Mouse (Mus musculus) forebrain, embryonic 15.5 days (tissue): Measurements from ENCODE around the gene Rps19. TPM values are rescaled to one million over a fixed set of nuclear protein-coding genes. Genes with fewer than 3 reads are reported as not detected.

ENCODE experiments used
- ATAC-seq: fragments of 200-750 bp; cut with Nextera tagmentation; replicated peaks from 2 replicates; pipeline ENCODE4 v1.8.0; 2017; ENCODE audit warnings: mild to moderate bottlenecking, moderate TSS enrichment, moderate library complexity
- H3K27ac ChIP-seq: fragments of 300-500 bp; sonication (generic); replicated peaks from 2 replicates; pipeline ENCODE4 v1.5.1; 2015; ENCODE audit warnings: mild to moderate bottlenecking, inconsistent platforms
- H3K27me3 ChIP-seq: fragments of 300-500 bp; sonication (generic); 2 replicates; pipeline ENCODE4 v1.6.1; 2015; ENCODE audit warnings: inconsistent platforms
- H3K36me3 ChIP-seq: fragments of 300-500 bp; sonication (generic); 2 replicates; pipeline ENCODE4 v1.6.1; 2015; ENCODE audit warnings: mild to moderate bottlenecking, inconsistent platforms
- H3K4me1 ChIP-seq: fragments of 300-500 bp; sonication (generic); 2 replicates; pipeline ENCODE4 v1.6.1; 2015; ENCODE audit warnings: inconsistent platforms
- H3K4me2 ChIP-seq: fragments of 300-500 bp; sonication (generic); replicated peaks from 2 replicates; pipeline ENCODE4 v1.6.1; 2015; ENCODE audit warnings: mild to moderate bottlenecking, inconsistent platforms
- H3K4me3 ChIP-seq: fragments of 300-500 bp; sonication (generic); 2 replicates; pipeline ENCODE4 v1.5.1; 2015; ENCODE audit warnings: mild to moderate bottlenecking, inconsistent platforms
- H3K9ac ChIP-seq: fragments of 300-500 bp; sonication (generic); replicated peaks from 2 replicates; pipeline ENCODE4 v1.6.1; 2015; ENCODE audit warnings: mild to moderate bottlenecking, inconsistent platforms
- H3K9me3 ChIP-seq: fragments of 300-500 bp; sonication (generic); 2 replicates; pipeline ENCODE4 v1.6.1; 2016; ENCODE audit warnings: inconsistent platforms
- WGBS: fragments of 180-500 bp; shearing (Covaris S2); methylation state at CpG from one replicate; pipeline ENCODE4 v1.1.7; 2015; ENCODE audit warnings: mixed read lengths; 5-methylcytosine and 5-hydroxymethylcytosine counted together
- polyA plus RNA-seq: library from polyadenylated mRNA; unstranded; fragments of >200 nt; fragmentation: Nextera tagmentation; extraction: Ambion mirVana; gene quantifications from 2 replicates; pipeline ENCODE4 v1.2.1, GENCODE M21; 2015

The Rps19 gene
- polyA plus RNA-seq, 1 experiment from 2014 or later, result 1,460 TPM

- H3K4me3 ChIP-seq, result no peak overlapping the region
- H3K4me2 ChIP-seq, result no peak overlapping the region
- H3K9ac ChIP-seq, result no peak overlapping the region
- H3K27ac ChIP-seq, result no peak overlapping the region
- H3K9me3 ChIP-seq, result no peaks in the 10 kb centered on the region
- H3K27me3 ChIP-seq, result no peaks in the 10 kb centered on the region
- H3K4me1 ChIP-seq, result no peaks in the 10 kb centered on the region
- WGBS, result 83% methylated on average over 8 of the region's 8 CpGs
- no peaks in the 10 kb centered on the region for H3K36me3 ChIP-seq
- no peak for ATAC-seq
These were observed 31.5 kb upstream of the Rps19 start for GRCm38 (mm10) chr7:24852557-24853232.

GRCm38 (mm10) chr7:24853233-24853563, 31.0 kb upstream of the Rps19 start:
- Histone ChIP-seq H3K27ac (no peak overlapping the region), H3K9me3 (no peaks in the 10 kb centered on the region), H3K36me3 (no peaks in the 10 kb centered on the region), H3K4me1 (no peaks in the 10 kb centered on the region), H3K9ac (no peak overlapping the region), H3K4me2 (no peak overlapping the region), H3K27me3 (no peaks in the 10 kb centered on the region), H3K4me3 (no peak overlapping the region)
- ATAC-seq, result no peak

- Histone ChIP-seq H3K36me3 (no peaks in the 10 kb centered on the region), H3K27ac (no peak overlapping the region), H3K27me3 (no peaks in the 10 kb centered on the region), H3K4me3 (no peak overlapping the region), H3K4me1 (no peaks in the 10 kb centered on the region), H3K9me3 (no peaks in the 10 kb centered on the region), H3K4me2 (no peak overlapping the region), H3K9ac (no peak overlapping the region)
- 35% methylated on average over 7 of the region's 7 CpGs for WGBS
- ATAC-seq, result no peak
These were observed 30.5 kb upstream of the Rps19 start for GRCm38 (mm10) chr7:24853695-24854094.

- Histone ChIP-seq H3K4me2 (no peak overlapping the region), H3K27me3 (no peaks in the 10 kb centered on the region), H3K4me1 (no peaks in the 10 kb centered on the region), H3K27ac (no peak overlapping the region), H3K9ac (no peak overlapping the region), H3K9me3 (no peaks in the 10 kb centered on the region), H3K4me3 (no peak overlapping the region), H3K36me3 (no peaks in the 10 kb centered on the region)
- WGBS, result 31% methylated on average over 6 of the region's 6 CpGs
- ATAC-seq, result no peak
These were observed 27.6 kb upstream of the Rps19 start for GRCm38 (mm10) chr7:24856460-24857120.

- no peak overlapping the region for H3K4me3 ChIP-seq
- no peaks in the 10 kb centered on the region for H3K4me1 ChIP-seq
- H3K27ac ChIP-seq, result no peak overlapping the region
- no peaks in the 10 kb centered on the region for H3K36me3 ChIP-seq
- no peak overlapping the region for H3K4me2 ChIP-seq
- no peaks in the 10 kb centered on the region for H3K27me3 ChIP-seq
- no peaks in the 10 kb centered on the region for H3K9me3 ChIP-seq
- no peak overlapping the region for H3K9ac ChIP-seq
- no peak for ATAC-seq
- 79% methylated on average over 5 of the region's 5 CpGs for WGBS
These were observed 24.9 kb upstream of the Rps19 start for GRCm38 (mm10) chr7:24859234-24859633.

- WGBS, result 84% methylated on average over 7 of the region's 7 CpGs
- Histone ChIP-seq H3K27me3 (no peaks in the 10 kb centered on the region), H3K4me2 (no peak within 1 kb of the TSS), H3K4me3 (no peak within 1 kb of the TSS), H3K9me3 (no peaks in the 10 kb centered on the region), H3K9ac (no peak within 1 kb of the TSS), H3K4me1 (no peaks in the 10 kb centered on the region), H3K36me3 (no peaks in the 10 kb centered on the region), H3K27ac (no peak within 1 kb of the TSS)
- no peak for ATAC-seq
These were observed 22.3 kb upstream of the Rps19 start, which contains the start of gene Gm9844 for GRCm38 (mm10) chr7:24861913-24862312. TSS of gene Gm9844 (plus strand) at chr7:24862213.

GRCm38 (mm10) chr7:24862853-24863252, 21.3 kb upstream of the Rps19 start:
- Histone ChIP-seq H3K4me2 (no peak overlapping the region), H3K4me3 (no peak overlapping the region), H3K27ac (no peak overlapping the region), H3K27me3 (no peaks in the 10 kb centered on the region), H3K9me3 (no peaks in the 10 kb centered on the region), H3K36me3 (no peaks in the 10 kb centered on the region), H3K9ac (no peak overlapping the region), H3K4me1 (no peaks in the 10 kb centered on the region)
- 84% methylated on average over 4 of the region's 4 CpGs for WGBS
- no peak for ATAC-seq

- Histone ChIP-seq H3K4me2 (no peak overlapping the region), H3K9me3 (no peaks in the 10 kb centered on the region), H3K36me3 (no peaks in the 10 kb centered on the region), H3K4me1 (peaks cover 3% of the 10 kb centered on the region; the same call in 1 of the 2 replicates), H3K27ac (no peak overlapping the region), H3K27me3 (no peaks in the 10 kb centered on the region), H3K9ac (no peak overlapping the region), H3K4me3 (no peak overlapping the region)
- 27% methylated on average over 6 of the region's 6 CpGs for WGBS
- ATAC-seq, result no peak
These were observed 20.0 kb upstream of the Rps19 start for GRCm38 (mm10) chr7:24864156-24864555.

GRCm38 (mm10) chr7:24869080-24869479, 15.1 kb upstream of the Rps19 start:
- Histone ChIP-seq H3K36me3 (no peaks in the 10 kb centered on the region), H3K27ac (no peak overlapping the region), H3K9me3 (no peaks in the 10 kb centered on the region), H3K27me3 (no peaks in the 10 kb centered on the region), H3K4me1 (peaks cover 8% of the 10 kb centered on the region), H3K4me2 (no peak overlapping the region), H3K4me3 (no peak overlapping the region), H3K9ac (no peak overlapping the region)
- ATAC-seq, result no peak
- WGBS, result 20% methylated on average over 17 of the region's 17 CpGs

GRCm38 (mm10) chr7:24869532-24870165, 14.5 kb upstream of the Rps19 start, which contains the start of the genes Lypd4 and Dmrtc2:
TSS of gene Lypd4 (minus strand) at chr7:24869941.
TSS of gene Dmrtc2 (plus strand) at chr7:24870057.
- Histone ChIP-seq H3K27ac (no peak within 1 kb of the TSS), H3K4me2 (no peak within 1 kb of the TSS; the same call in 1 of the 2 replicates), H3K36me3 (no peaks in the 10 kb centered on the region), H3K4me3 (no peak within 1 kb of the TSS), H3K4me1 (peaks cover 8% of the 10 kb centered on the region), H3K27me3 (no peaks in the 10 kb centered on the region), H3K9me3 (no peaks in the 10 kb centered on the region), H3K9ac (no peak within 1 kb of the TSS)
- ATAC-seq, result no peak
- 59% methylated on average over 41 of the region's 41 CpGs for WGBS

GRCm38 (mm10) chr7:24877588-24877987, 6.6 kb upstream of the Rps19 start:
- Histone ChIP-seq H3K4me2 (no peak overlapping the region), H3K9ac (no peak overlapping the region), H3K9me3 (no peaks in the 10 kb centered on the region), H3K27ac (no peak overlapping the region), H3K4me1 (no peaks in the 10 kb centered on the region), H3K36me3 (no peaks in the 10 kb centered on the region), H3K27me3 (no peaks in the 10 kb centered on the region), H3K4me3 (no peak overlapping the region)
- 82% methylated on average over 3 of the region's 3 CpGs for WGBS
- no peak for ATAC-seq

- H3K4me2 ChIP-seq, result no peak overlapping the region
- no peak overlapping the region for H3K9ac ChIP-seq
- no peak for ATAC-seq
- no peaks in the 10 kb centered on the region for H3K4me1 ChIP-seq
- WGBS, result 23% methylated on average over 2 of the region's 2 CpGs
- H3K36me3 ChIP-seq, result no peaks in the 10 kb centered on the region
- no peak overlapping the region for H3K4me3 ChIP-seq
- no peaks in the 10 kb centered on the region for H3K9me3 ChIP-seq
- H3K27me3 ChIP-seq, result no peaks in the 10 kb centered on the region
- H3K27ac ChIP-seq, result no peak overlapping the region
These were observed 4.6 kb upstream of the Rps19 start for GRCm38 (mm10) chr7:24879620-24880019.
